Mouse (Mus musculus) CH12.LX (cell line): ENCODE data around the gene Nid1.

ENCODE experiments used
- CHD1 ChIP-seq: IDR thresholded peaks from 2 replicates; pipeline ENCODE4 v1.6.1; 2012; ENCODE audit warnings: low read depth, low read length, improper control_type of control experiment, inconsistent platforms
- CTCF ChIP-seq, 2 experiments: IDR thresholded peaks in 1 of 2; conservative IDR thresholded peaks in 1 of 2; 2 replicates each; pipeline ENCODE4 v1.5.1; 2011 to 2012; ENCODE audit warnings: low read depth in 2 of 2, low read length in 2 of 2, improper control_type of control experiment in 1 of 2, inconsistent platforms in 1 of 2, mild to moderate bottlenecking in 1 of 2, moderate library complexity in 1 of 2
- EP300 ChIP-seq: IDR thresholded peaks from 2 replicates; pipeline ENCODE4 v1.6.1; 2011; ENCODE audit warnings: low read length, improper control_type of control experiment
- KAT2A ChIP-seq: IDR thresholded peaks from 2 replicates; pipeline ENCODE4 v1.6.1; 2012; ENCODE audit warnings: low read length, improper control_type of control experiment, inconsistent platforms; ENCODE audit not compliant: insufficient replicate concordance
- MAX ChIP-seq: IDR thresholded peaks from 2 replicates; pipeline ENCODE4 v1.6.1; 2011; ENCODE audit warnings: low read length, improper control_type of control experiment
- POLR2A ChIP-seq: IDR thresholded peaks from 2 replicates; pipeline ENCODE4 v1.6.1; 2011; ENCODE audit warnings: low read depth, mild to moderate bottlenecking, improper control_type of control experiment, low read length
- POLR2AphosphoS2 ChIP-seq: IDR thresholded peaks from 2 replicates; pipeline ENCODE4 v1.6.1; 2011; ENCODE audit warnings: low read depth, low read length, improper control_type of control experiment
- RAD21 ChIP-seq: IDR thresholded peaks from 2 replicates; pipeline ENCODE4 v1.6.1; 2011; ENCODE audit warnings: low read depth, mild to moderate bottlenecking, low read length, improper control_type of control experiment, moderate library complexity
- SMC3 ChIP-seq: IDR thresholded peaks from 2 replicates; pipeline ENCODE4 v1.6.1; 2011; ENCODE audit warnings: low read depth, low read length, improper control_type of control experiment
- TCF12 ChIP-seq: IDR thresholded peaks from 2 replicates; pipeline ENCODE4 v1.6.1; 2014; ENCODE audit warnings: low read depth, mild to moderate bottlenecking, inconsistent platforms, low read length, improper control_type of control experiment
- ZC3H11A ChIP-seq: IDR thresholded peaks from 2 replicates; pipeline ENCODE4 v1.6.1; 2012; ENCODE audit warnings: low read depth, mild to moderate bottlenecking, inconsistent platforms, low read length, improper control_type of control experiment
- ZMIZ1 ChIP-seq: IDR thresholded peaks from 2 replicates; pipeline ENCODE4 v1.6.1; 2012; ENCODE audit warnings: low read depth, mild to moderate bottlenecking, inconsistent platforms, low read length, improper control_type of control experiment

DNA sequence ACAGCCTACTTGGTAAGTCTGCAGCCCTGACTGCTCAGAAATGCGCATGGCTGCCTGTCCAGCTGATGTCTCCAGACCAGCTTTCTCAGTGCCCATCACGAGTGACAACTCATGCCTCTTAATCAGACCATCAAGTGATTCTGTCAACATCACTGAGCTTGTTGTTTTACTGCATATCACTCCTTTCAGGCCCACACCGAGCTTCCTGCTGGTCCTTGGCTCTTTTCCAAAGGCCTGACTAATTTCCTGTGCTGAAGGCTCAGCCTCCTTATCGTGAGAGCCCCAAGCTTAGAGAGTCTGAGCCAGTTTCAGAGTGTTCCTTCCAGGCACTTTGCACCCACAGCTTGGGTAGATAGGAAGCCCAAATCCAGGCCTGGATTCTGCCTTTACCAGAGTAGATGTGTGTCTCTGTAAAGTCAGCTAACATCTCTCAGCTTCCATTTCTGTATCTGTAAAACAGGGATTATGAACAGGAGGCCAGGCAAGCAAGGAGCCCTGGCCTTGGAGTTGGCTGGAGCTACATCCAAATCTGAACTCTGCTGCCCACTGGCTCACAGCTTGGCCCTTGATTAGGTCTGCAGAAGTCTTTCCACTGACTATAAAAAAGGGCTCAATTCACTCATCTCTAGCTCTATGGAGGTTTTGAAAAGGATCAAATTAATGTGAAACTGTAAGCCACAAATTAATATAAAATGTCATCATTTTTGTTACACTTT is 101.4 kb downstream of the Nid1 start:
- TF ChIP-seq TCF12, result no peak
- no peak for TF ChIP-seq POLR2A
- no peak for TF ChIP-seq CTCF (conservative IDR thresholded peaks at IDR 0.05 in 1 of 2, IDR thresholded peaks at IDR 0.05 in 1 of 2; ENCODE audit: low read depth in 2 of 2, low read length in 2 of 2)
- TF ChIP-seq EP300, result no peak
- TF ChIP-seq SMC3, result no peak
- no peak for TF ChIP-seq KAT2A
- no peak for TF ChIP-seq POLR2AphosphoS2
- TF ChIP-seq ZMIZ1, result no peak
- no peak for TF ChIP-seq CHD1
- TF ChIP-seq RAD21, result no peak
- no peak for TF ChIP-seq ZC3H11A
- TF ChIP-seq MAX, result no peak
